ENCODE assay signal across 8 mouse cellular contexts in genomic region chr2:106193889-106194347, GRCm38 (mm10).
DNase-seq lines count a peak whose midpoint lies in the region; ATAC-seq and TF ChIP-seq lines count a peak whose summit lies in the region.

No protein-coding gene starts in this region.

- WGBS in heart, embryonic 13.5 days, result 4% methylated on average over 9 of the region's 9 CpGs
- 0% methylated on average over 9 of the region's 9 CpGs for WGBS in hindbrain, embryonic 13.5 days
- under 1% methylated on average over 9 of the region's 9 CpGs for WGBS in midbrain, postnatal 0 days

- peak overlapping the region; percentile 45 for H3K4me3 ChIP-seq in heart, embryonic 13.5 days
- H3K4me3 ChIP-seq in hindbrain, embryonic 13.5 days, result peak overlapping the region; percentile 37
- peak overlapping the region; percentile 29 for H3K4me3 ChIP-seq in midbrain, postnatal 0 days (ENCODE audit: low read depth, low read length)

- H3K9me3 ChIP-seq in heart, embryonic 13.5 days, result no peaks in the 10 kb centered on the region
- H3K9me3 ChIP-seq in hindbrain, embryonic 13.5 days, result no peaks in the 10 kb centered on the region
- H3K9me3 ChIP-seq in midbrain, postnatal 0 days (ENCODE audit: low read length), result no peaks in the 10 kb centered on the region

- H3K4me2 ChIP-seq in heart, embryonic 13.5 days, result peak overlapping the region; percentile 80
- H3K4me2 ChIP-seq in hindbrain, embryonic 13.5 days, result peak overlapping the region; percentile 61
- H3K4me2 ChIP-seq in midbrain, postnatal 0 days (ENCODE audit: low read depth, low read length, poor library complexity, severe bottlenecking), result peak overlapping the region; percentile 52

- intact Hi-C loops in heart, postnatal 10 days (cut with DNase I), result loop anchor here (2.0 to 10.0 kb wide), 5 partner anchors 577 to 929 kb away; no protein-coding TSS in a partner anchor
- intact Hi-C loops in gastrocnemius, postnatal 14 days (cut with DNase I; ENCODE audit: low total_unique reads), result no loop called here

- DNase-seq in heart, postnatal 10 days, result no peak
- DNase-seq in cerebellum, postnatal 14 days, result peak; percentile 79 to 85
- peak; percentile 38 for DNase-seq in midbrain, postnatal 0 days (ENCODE audit: low spot score)
- DNase-seq in T-cell, adult 2 months (ENCODE audit: low spot score), result no peak
- DNase-seq in gastrocnemius, postnatal 14 days, result no peak
- no peak for DNase-seq in gastrocnemius, adult 8-10 months (ENCODE audit: low spot score in 2 of 2)

- no peak for TF ChIP-seq CTCF in midbrain, postnatal 0 days (IDR thresholded peaks at IDR 0.05)

- H3K27me3 ChIP-seq in heart, embryonic 13.5 days (replicated peaks), result peaks cover 48% of the 10 kb centered on the region
- H3K27me3 ChIP-seq in hindbrain, embryonic 13.5 days, result peaks cover 24% of the 10 kb centered on the region
- H3K27me3 ChIP-seq in midbrain, postnatal 0 days (ENCODE audit: insufficient read depth, low read length), result peaks cover 5% of the 10 kb centered on the region; the same call in 1 of the 2 replicates

- H3K9ac ChIP-seq in heart, embryonic 13.5 days, result peak overlapping the region; percentile 70
- peak overlapping the region; percentile 66 for H3K9ac ChIP-seq in hindbrain, embryonic 13.5 days
- H3K9ac ChIP-seq in midbrain, postnatal 0 days (replicated peaks; ENCODE audit: low read length, poor library complexity, severe bottlenecking), result 0 out of 2 replicates have a peak overlapping the region, but pooled peaks have one; percentile 24

- no peak overlapping the region for H3K27ac ChIP-seq in heart, embryonic 13.5 days (replicated peaks)
- peak overlapping the region; percentile 75 for H3K27ac ChIP-seq in hindbrain, embryonic 13.5 days
- H3K27ac ChIP-seq in midbrain, postnatal 0 days (ENCODE audit: low read depth, low read length), result no peak overlapping the region

- no peaks in the 10 kb centered on the region for H3K36me3 ChIP-seq in heart, embryonic 13.5 days
- no peaks in the 10 kb centered on the region for H3K36me3 ChIP-seq in hindbrain, embryonic 13.5 days
- H3K36me3 ChIP-seq in midbrain, postnatal 0 days (ENCODE audit: insufficient read depth, low read length), result no peaks in the 10 kb centered on the region

- ATAC-seq in heart, embryonic 13.5 days (ENCODE audit: extremely low read depth, insufficient number of reproducible peaks, low FRiP score, low TSS enrichment), result no peak
- peak; percentile 66 for ATAC-seq in hindbrain, embryonic 13.5 days (ENCODE audit: low FRiP score)
- ATAC-seq in midbrain, postnatal 0 days (ENCODE audit: low FRiP score), result peak; percentile 52; the same call in 1 of the 2 replicates

- peaks cover 9% of the 10 kb centered on the region for H3K4me1 ChIP-seq in heart, embryonic 13.5 days
- H3K4me1 ChIP-seq in hindbrain, embryonic 13.5 days (replicated peaks), result peaks cover 20% of the 10 kb centered on the region
- 0 out of 2 replicates have a peak, but pooled peaks cover 2% of the 10 kb centered on the region for H3K4me1 ChIP-seq in midbrain, postnatal 0 days (ENCODE audit: insufficient read depth, low read length)

Comparison
In these comparisons a context has a peak if more than half of its experiments do, and no peak if none do; other contexts are left out.
1. DNase-seq: peak in cerebellum, postnatal 14 days (2 of 2) and midbrain, postnatal 0 days (single experiment); none in heart, postnatal 10 days (0 of 2), T-cell, adult 2 months (single experiment), gastrocnemius, postnatal 14 days (single experiment) and gastrocnemius, adult 8-10 months (0 of 2).
2. Peak in every context shown above with its lines, with median percentiles within 50 percentile points of each other: H3K4me2 ChIP-seq, H3K4me3 ChIP-seq and H3K9ac ChIP-seq.